Mouse (Mus musculus) kidney, embryonic 14.5 days (tissue): Measurements from ENCODE around the gene Nfya. TPM values are rescaled to one million over a fixed set of nuclear protein-coding genes. Genes with fewer than 3 reads are reported as not detected.

Experiments
- ATAC-seq: fragments of 200-750 bp; cut with Nextera tagmentation; 2 replicates; pipeline ENCODE4 v1.8.0; 2017; ENCODE audit warnings: moderate number of reproducible peaks, mild to moderate bottlenecking, moderate TSS enrichment, moderate library complexity; ENCODE audit not compliant: low FRiP score, low TSS enrichment
- H3K27ac ChIP-seq: fragments of 300-500 bp; sonication (generic); 2 replicates; pipeline ENCODE4 v1.5.1; 2014; ENCODE audit warnings: low read depth, mild to moderate bottlenecking, low read length, moderate library complexity, mixed read lengths
- H3K27me3 ChIP-seq: fragments of 300-500 bp; sonication (generic); 2 replicates; pipeline ENCODE4 v1.6.1; 2014; ENCODE audit warnings: mild to moderate bottlenecking, low read length; ENCODE audit not compliant: control insufficient read depth, insufficient read depth
- H3K36me3 ChIP-seq: fragments of 300-500 bp; sonication (generic); 2 replicates; pipeline ENCODE4 v1.6.1; 2014; ENCODE audit warnings: low read length, mixed read lengths; ENCODE audit not compliant: control insufficient read depth, insufficient read depth
- H3K4me1 ChIP-seq: fragments of 300-500 bp; sonication (generic); 2 replicates; pipeline ENCODE4 v1.6.1; 2014; ENCODE audit warnings: low read length, mixed read lengths; ENCODE audit not compliant: control insufficient read depth, insufficient read depth
- H3K4me2 ChIP-seq: fragments of 300-500 bp; sonication (generic); replicated peaks from 2 replicates; pipeline ENCODE4 v1.6.1; 2014; ENCODE audit warnings: low read depth, mild to moderate bottlenecking, low read length
- H3K4me3 ChIP-seq: fragments of 300-500 bp; sonication (generic); 2 replicates; pipeline ENCODE4 v1.5.1; 2014; ENCODE audit warnings: mild to moderate bottlenecking, low read length
- H3K9ac ChIP-seq: fragments of 300-500 bp; sonication (generic); 2 replicates; pipeline ENCODE4 v1.6.1; 2014; ENCODE audit warnings: low read depth, mild to moderate bottlenecking, low read length, moderate library complexity
- H3K9me3 ChIP-seq: fragments of 300-500 bp; sonication (generic); 2 replicates; pipeline ENCODE4 v1.6.1; 2016; ENCODE audit warnings: low read length; ENCODE audit not compliant: control insufficient read depth
- WGBS: fragments of 180-500 bp; shearing (Covaris S2); extraction: QIAGEN DNeasy Blood & Tissue Kit; methylation state at CpG from one replicate; pipeline ENCODE4 v1.1.7; 2014; 5-methylcytosine and 5-hydroxymethylcytosine counted together
- polyA plus RNA-seq: library from polyadenylated mRNA; unstranded; fragments of >200 nt; fragmentation: Nextera tagmentation; extraction: Ambion mirVana; gene quantifications from 2 replicates; pipeline ENCODE4 v1.2.1, GENCODE M21; 2014

The Nfya gene
- 16.4 and 26.7 TPM in 2 replicates for polyA plus RNA-seq

DNA sequence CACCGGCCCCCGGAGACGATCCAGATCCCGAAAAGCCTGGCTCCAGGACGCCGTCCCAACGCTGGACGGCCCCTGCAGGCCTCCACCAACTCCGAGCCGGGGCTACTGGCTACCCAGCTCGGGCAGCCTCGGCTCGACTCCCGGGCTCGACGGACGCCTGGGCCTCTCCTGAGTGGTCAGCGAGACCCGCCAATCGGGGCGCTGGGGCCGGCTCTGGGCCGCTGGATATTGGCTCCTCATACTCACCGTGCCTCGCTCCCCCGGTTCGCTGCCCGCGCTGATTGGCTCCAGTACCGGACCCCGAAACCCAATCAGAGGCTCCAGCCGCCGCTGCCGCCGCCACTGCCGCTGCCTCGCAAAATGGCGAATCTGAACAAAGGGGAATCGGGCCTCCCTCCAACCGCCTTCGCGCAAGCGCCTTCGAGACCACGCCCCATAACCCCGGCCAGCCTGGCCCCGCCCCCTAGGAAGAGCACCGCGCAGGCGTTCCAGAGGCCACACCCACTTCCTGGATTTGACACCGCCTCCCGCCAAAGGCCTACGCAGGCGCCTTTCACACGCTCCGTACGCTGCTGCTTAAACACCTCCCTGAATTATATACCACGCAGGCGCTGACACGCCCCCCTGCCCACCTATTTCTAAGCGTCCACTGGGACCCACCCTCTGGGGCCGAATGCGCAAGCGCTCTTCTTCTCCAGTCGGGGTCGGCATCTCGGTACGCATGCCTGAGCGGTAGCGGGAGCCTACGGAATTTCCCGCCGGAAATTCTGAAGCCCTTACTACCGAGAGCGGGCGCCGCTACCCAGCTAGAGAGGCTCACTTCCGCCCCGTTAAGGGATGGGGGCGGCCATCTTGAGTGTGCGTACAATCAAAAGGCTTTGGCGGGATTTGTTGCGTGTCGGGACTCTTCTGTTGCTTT, at the start of gene Nfya, which contains the start of gene Oard1:
Nfya (minus strand) TSS at position 527 of the 919 bp plus-strand sequence.
Oard1 (plus strand) TSS at position 635 of the 919 bp plus-strand sequence.
- Histone ChIP-seq H3K4me2 (peak within 1 kb of the TSS; percentile 77), H3K27me3 (no peaks in the 10 kb centered on the region), H3K4me3 (peak within 1 kb of the TSS; percentile 89), H3K9me3 (no peaks in the 10 kb centered on the region), H3K4me1 (peaks cover 17% of the 10 kb centered on the region), H3K27ac (peak within 1 kb of the TSS; percentile 100), H3K36me3 (peaks cover 16% of the 10 kb centered on the region), H3K9ac (peak within 1 kb of the TSS; percentile 99)
- under 1% methylated on average over 84 of the region's 84 CpGs for WGBS
- peak; percentile 97 for ATAC-seq

DNA sequence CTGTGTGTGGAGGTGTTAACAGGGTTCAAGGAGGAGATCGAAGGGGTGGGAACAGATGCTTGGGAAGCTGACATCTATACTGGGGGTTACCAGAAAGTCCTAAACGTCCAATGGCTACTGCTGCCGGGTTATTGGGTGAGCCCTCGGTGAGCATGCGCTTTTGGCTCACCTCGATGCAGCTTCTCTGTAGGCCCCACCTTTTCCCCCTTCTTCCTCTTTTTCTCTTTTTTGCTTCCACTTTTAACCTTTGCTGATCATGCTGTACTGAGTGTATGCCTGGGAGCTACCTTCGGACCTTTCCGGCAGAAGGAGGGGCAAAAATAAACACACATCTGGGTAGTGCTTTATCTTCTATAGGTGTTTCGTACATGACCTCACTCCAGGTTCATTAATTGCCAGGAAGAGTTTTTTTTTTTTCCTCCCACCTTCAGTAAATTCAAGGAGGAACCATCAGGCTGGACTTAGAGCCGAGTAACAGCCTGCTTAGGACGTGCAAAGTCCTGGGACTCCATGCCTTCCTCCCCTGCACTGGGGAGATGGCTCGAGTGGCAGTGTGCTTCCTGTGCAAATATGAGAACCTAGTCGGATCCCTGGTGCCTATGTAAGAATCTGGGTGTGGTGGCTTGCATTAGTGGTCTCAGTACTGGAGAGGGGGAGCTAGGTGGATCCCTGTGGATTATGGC, 48.4 kb upstream of the Nfya start:
- no peak overlapping the region for H3K4me2 ChIP-seq
- 0 out of 2 replicates have a peak, but pooled peaks cover 5% of the 10 kb centered on the region for H3K4me1 ChIP-seq
- 54% methylated on average over 13 of the region's 13 CpGs for WGBS
- H3K27me3 ChIP-seq = no peaks in the 10 kb centered on the region
- no peaks in the 10 kb centered on the region for H3K9me3 ChIP-seq
- H3K27ac ChIP-seq = no peak overlapping the region
- no peak overlapping the region for H3K9ac ChIP-seq
- ATAC-seq = no peak
- H3K36me3 ChIP-seq = no peaks in the 10 kb centered on the region
- no peak overlapping the region for H3K4me3 ChIP-seq

DNA sequence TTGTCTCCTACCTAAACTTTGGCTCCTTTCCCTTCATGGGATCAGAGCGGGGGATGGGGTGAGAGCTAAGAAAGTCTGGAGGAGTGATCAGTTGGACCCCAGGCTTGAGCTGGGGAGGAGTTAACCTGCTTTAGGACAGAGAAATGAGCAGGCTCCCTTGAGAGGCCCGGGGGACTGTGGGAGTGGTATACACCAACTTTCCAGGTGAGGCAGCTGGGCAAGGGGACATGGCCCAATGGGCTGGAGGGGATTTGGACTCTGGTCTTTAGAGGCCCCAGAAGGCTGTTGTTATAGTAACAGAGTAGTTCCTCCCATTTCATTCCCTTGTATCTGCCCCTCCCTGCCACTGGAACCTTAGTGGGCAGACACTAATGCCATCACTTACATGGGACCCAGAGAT, 46.2 kb upstream of the Nfya start:
- WGBS = 76% methylated on average over 2 of the region's 2 CpGs
- peak; percentile 21; the same call in 1 of the 2 replicates for ATAC-seq
- no peak overlapping the region for H3K4me2 ChIP-seq

DNA sequence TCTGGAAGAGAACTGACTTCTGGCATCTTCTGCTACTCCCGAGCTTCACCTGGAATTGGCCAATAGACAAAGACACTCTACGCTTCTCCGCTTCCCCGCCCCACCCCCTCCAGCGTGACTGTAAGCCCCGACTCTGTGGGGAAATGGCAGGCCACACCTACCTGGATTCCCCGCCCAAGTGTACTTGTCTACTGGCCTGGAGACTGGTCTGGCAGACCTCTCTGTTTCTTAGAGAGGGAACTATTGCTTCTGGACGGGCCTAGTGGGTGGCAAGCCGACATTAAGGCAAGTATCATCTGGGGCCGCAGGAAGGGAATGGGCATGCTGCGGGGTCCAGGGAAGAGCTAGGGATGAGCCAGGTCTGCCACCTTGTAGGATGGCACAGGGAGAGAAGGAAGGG, 45.0 kb upstream of the Nfya start, which contains the start of gene Unc5cl:
Unc5cl (plus strand) TSS at position 214 of the 400 bp plus-strand sequence.
- H3K4me1 ChIP-seq = peaks cover 13% of the 10 kb centered on the region
- no peaks in the 10 kb centered on the region for H3K36me3 ChIP-seq
- WGBS = 56% methylated on average over 11 of the region's 11 CpGs
- H3K27me3 ChIP-seq = no peaks in the 10 kb centered on the region
- ATAC-seq = peak; percentile 25
- no peak within 1 kb of the TSS for H3K9ac ChIP-seq
- H3K4me2 ChIP-seq = peak within 1 kb of the TSS; percentile 15; the same call in 1 of the 2 replicates
- no peaks in the 10 kb centered on the region for H3K9me3 ChIP-seq
- no peak within 1 kb of the TSS for H3K4me3 ChIP-seq
- H3K27ac ChIP-seq = peak within 1 kb of the TSS; percentile 0; the same call in 1 of the 2 replicates

More for the DNA sequence above, 46.2 kb upstream of the Nfya start:
- Histone ChIP-seq H3K27ac (peak overlapping the region; percentile 0; the same call in 1 of the 2 replicates), H3K4me3 (no peak overlapping the region), H3K36me3 (no peaks in the 10 kb centered on the region), H3K9me3 (no peaks in the 10 kb centered on the region), H3K4me1 (peaks cover 13% of the 10 kb centered on the region), H3K27me3 (no peaks in the 10 kb centered on the region), H3K9ac (no peak overlapping the region)

DNA sequence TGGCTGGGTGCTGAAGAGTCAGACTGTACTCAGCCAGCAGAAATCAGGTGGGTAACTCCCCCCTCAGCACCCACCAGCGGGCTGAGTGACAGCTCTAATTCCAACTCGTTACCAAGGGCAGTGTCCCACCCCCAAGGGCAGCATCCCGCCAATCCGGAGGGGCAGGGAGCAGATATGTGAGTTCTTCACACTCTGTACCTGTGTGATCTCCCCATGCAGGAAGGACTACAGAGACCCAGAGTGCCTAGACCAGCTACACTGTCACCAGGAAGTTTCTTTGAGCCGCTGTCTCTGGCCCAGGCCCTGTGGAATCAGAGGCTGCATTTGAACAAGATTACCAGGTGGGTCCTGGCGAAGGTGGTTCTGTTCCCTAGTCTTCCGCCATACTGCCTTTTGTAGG, 44.5 kb upstream of the Nfya start:
- 65% methylated on average over 7 of the region's 7 CpGs for WGBS
- H3K27ac ChIP-seq = no peak overlapping the region
- no peaks in the 10 kb centered on the region for H3K27me3 ChIP-seq
- H3K9ac ChIP-seq = no peak overlapping the region
- no peaks in the 10 kb centered on the region for H3K36me3 ChIP-seq
- ATAC-seq = no peak
- H3K4me2 ChIP-seq = peak overlapping the region; percentile 15; the same call in 1 of the 2 replicates
- peaks cover 13% of the 10 kb centered on the region for H3K4me1 ChIP-seq
- no peak overlapping the region for H3K4me3 ChIP-seq
- H3K9me3 ChIP-seq = no peaks in the 10 kb centered on the region

DNA sequence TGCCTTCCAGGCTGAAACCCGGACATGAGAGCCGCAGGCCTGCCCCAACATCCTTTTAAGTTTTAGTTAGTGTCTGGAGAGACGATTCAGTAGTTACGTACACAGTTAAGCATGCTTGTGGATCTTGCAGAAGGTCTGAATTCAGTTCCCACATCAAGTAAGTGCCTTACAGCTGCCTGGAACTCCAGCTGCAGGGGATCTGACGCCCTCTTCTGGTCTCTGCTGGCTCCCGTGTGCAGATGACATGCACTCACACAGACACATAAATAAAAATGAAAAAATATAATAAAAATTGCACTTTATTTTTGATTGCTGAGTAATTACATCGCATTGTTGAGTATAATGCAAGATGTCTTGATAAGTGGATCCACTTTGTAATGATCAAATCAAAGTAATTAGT, 43.8 kb upstream of the Nfya start:
- Histone ChIP-seq H3K27ac (no peak overlapping the region), H3K9me3 (no peaks in the 10 kb centered on the region), H3K36me3 (no peaks in the 10 kb centered on the region), H3K9ac (no peak overlapping the region), H3K4me2 (no peak overlapping the region), H3K4me1 (peaks cover 13% of the 10 kb centered on the region), H3K27me3 (no peaks in the 10 kb centered on the region), H3K4me3 (no peak overlapping the region)
- no peak for ATAC-seq
- 78% methylated on average over 7 of the region's 7 CpGs for WGBS

DNA sequence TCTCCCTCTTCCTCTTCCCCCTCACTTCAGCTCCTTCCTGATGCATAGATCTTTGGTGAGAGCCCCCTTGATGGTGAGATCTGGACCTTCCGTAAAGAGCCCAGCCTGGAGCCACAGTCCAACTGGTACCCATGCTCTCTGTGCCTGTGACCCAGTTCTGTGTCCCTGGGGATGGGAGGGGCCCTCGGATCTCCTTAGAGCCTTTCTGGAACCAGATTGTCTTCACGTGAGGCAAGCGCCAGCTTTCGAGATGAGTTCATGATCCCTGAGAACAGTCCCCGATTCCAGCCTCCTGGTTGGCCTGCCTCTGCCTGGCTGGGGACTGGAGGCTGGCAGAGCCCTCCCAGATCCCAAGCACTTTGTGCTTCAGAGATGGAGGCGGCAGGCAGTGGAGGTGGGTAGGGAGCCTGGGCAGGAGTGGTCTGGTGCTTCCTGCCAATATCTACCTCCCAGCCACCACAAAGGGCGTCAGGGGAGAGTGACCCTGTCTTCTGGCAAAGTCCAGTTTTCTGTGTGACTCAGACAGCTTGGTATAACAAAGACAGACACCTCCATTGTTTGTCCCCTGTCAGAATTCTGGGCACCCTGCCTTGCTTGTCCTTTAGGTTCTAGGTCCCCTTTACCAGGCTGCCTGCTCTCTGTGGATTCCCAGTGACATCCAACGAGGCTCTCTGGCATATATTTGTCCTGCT, 42.2 kb upstream of the Nfya start:
- H3K27ac ChIP-seq = 0 out of 2 replicates have a peak overlapping the region, but pooled peaks have one; percentile 4
- H3K4me1 ChIP-seq = peaks cover 13% of the 10 kb centered on the region
- WGBS = 65% methylated on average over 9 of the region's 9 CpGs

DNA sequence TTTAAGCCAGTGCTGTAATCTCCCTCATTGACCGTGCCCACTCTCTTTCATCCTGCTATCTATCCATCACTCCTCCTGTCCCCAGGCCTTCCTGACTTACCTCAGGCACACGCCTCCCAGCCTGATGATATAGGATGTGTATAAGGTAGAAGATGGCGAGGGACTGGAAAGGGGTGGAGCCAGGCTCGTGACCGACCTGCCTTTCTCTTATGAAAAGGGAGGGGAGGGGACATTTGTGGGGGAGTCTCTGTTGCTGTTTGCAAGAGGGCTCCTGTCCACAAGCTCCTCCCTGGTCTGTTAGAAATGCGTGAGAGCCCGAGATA, 41.6 kb upstream of the Nfya start, which contains the start of gene Tspo2:
Tspo2 (minus strand) TSS at position 170 of the 323 bp plus-strand sequence.
- WGBS = 54% methylated on average over 7 of the region's 7 CpGs

More for the DNA sequence above, 42.2 kb upstream of the Nfya start:
- no peaks in the 10 kb centered on the region for H3K36me3 ChIP-seq
- no peak overlapping the region for H3K9ac ChIP-seq
- no peak for ATAC-seq
- no peaks in the 10 kb centered on the region for H3K9me3 ChIP-seq
- no peaks in the 10 kb centered on the region for H3K27me3 ChIP-seq
- H3K4me2 ChIP-seq = no peak overlapping the region
- no peak overlapping the region for H3K4me3 ChIP-seq

More for the DNA sequence above, 41.6 kb upstream of the Nfya start, which contains the start of gene Tspo2:
- Histone ChIP-seq H3K9me3 (no peaks in the 10 kb centered on the region), H3K27me3 (no peaks in the 10 kb centered on the region), H3K4me1 (peaks cover 13% of the 10 kb centered on the region), H3K27ac (0 out of 2 replicates have a peak within 1 kb of the TSS, but pooled peaks have one; percentile 4), H3K4me3 (no peak within 1 kb of the TSS), H3K9ac (no peak within 1 kb of the TSS), H3K36me3 (no peaks in the 10 kb centered on the region), H3K4me2 (no peak within 1 kb of the TSS)
- peak; percentile 20; the same call in 1 of the 2 replicates for ATAC-seq
